In genomic region chr7:123039302-123039701, GRCm38 (mm10) we compare ENCODE assay signal across 10 mouse cellular contexts.
DNase-seq lines count a peak whose midpoint lies in the region; ATAC-seq and TF ChIP-seq lines count a peak whose summit lies in the region.
"Had no signal": no experiment of that assay in that cellular context is flagged by ENCODE, and none has a peak within 500 bp of the region (broad histone marks: within the 10 kb centered on the region; RNA-seq: fewer than 3 reads in every experiment).

No protein-coding gene starts in this region.

- ATAC-seq in kidney, embryonic 16.5 days (ENCODE audit: low FRiP score, low TSS enrichment), result no peak
- no peak for ATAC-seq in liver, embryonic 14.5 days (ENCODE audit: insufficient read depth)
- no peak for ATAC-seq in hindbrain, embryonic 16.5 days

- H3K4me1 ChIP-seq in kidney, adult 2 months (ENCODE audit: control insufficient read depth, insufficient read depth, low read length), result no peaks in the 10 kb centered on the region
- no peaks in the 10 kb centered on the region for H3K4me1 ChIP-seq in kidney, embryonic 16.5 days (ENCODE audit: insufficient read depth, low read length)
- H3K4me1 ChIP-seq in liver, embryonic 14.5 days (replicated peaks; ENCODE audit: control insufficient read depth in 2 of 2, insufficient read depth in 2 of 2, low read length in 1 of 2), result no peaks in the 10 kb centered on the region
- H3K4me1 ChIP-seq in hindbrain, embryonic 16.5 days (ENCODE audit: control insufficient read depth, insufficient read depth, low read depth, low read length), result no peaks in the 10 kb centered on the region

- peak; percentile 29; the same call in 1 of the 2 replicates for TF ChIP-seq CTCF in kidney, adult 2 months (conservative IDR thresholded peaks at IDR 0.05; ENCODE audit: insufficient read depth, insufficient read length, low read depth, low read length)
- peak; percentile 59 for TF ChIP-seq CTCF in liver, embryonic 14.5 days (IDR thresholded peaks at IDR 0.05; ENCODE audit: low read depth)

- H3K9ac ChIP-seq in kidney, embryonic 16.5 days (replicated peaks; ENCODE audit: low read length), result no peak overlapping the region
- H3K9ac ChIP-seq in liver, embryonic 14.5 days (replicated peaks), result no peak overlapping the region
- no peak overlapping the region for H3K9ac ChIP-seq in hindbrain, embryonic 16.5 days (ENCODE audit: low read depth, low read length)

- no peak for TF ChIP-seq EP300 in liver, embryonic 14.5 days (IDR thresholded peaks at IDR 0.05; ENCODE audit: low read depth)

- no peak overlapping the region for H3K4me3 ChIP-seq in kidney, adult 2 months (ENCODE audit: insufficient read depth, low read depth, low read length)
- H3K4me3 ChIP-seq in kidney, embryonic 16.5 days (ENCODE audit: low read length), result no peak overlapping the region
- H3K4me3 ChIP-seq in liver, embryonic 14.5 days (ENCODE audit: insufficient read depth in 1 of 2, low read depth in 2 of 2, low read length in 2 of 2), result no peak overlapping the region
- no peak overlapping the region for H3K4me3 ChIP-seq in hindbrain, embryonic 16.5 days (ENCODE audit: low read length)

- peak; percentile 22 for DNase-seq in kidney, adult 2 months
- DNase-seq in B cell, adult 2 months, result peak; percentile 31
- DNase-seq in MN1 (ENCODE audit: low spot score), result peak; percentile 20
- peak in 2 of 3 experiments; percentile 7 to 13 for DNase-seq in liver, embryonic 14.5 days (ENCODE audit: low read depth in 3 of 3, low spot score in 3 of 3)
- no peak for DNase-seq in adrenal gland, adult 18-20 months (ENCODE audit: low spot score in 2 of 2)
- DNase-seq in cerebellum, adult 11-12 months, result no peak
- DNase-seq: adrenal gland, postnatal 10 days; kidney, postnatal 14 days had no signal

- no peak overlapping the region for H3K4me2 ChIP-seq in kidney, embryonic 16.5 days (replicated peaks; ENCODE audit: low read depth, low read length)
- no peak overlapping the region for H3K4me2 ChIP-seq in liver, embryonic 14.5 days (ENCODE audit: low read depth)
- H3K4me2 ChIP-seq in hindbrain, embryonic 16.5 days (ENCODE audit: low read length), result no peak overlapping the region

- H3K36me3 ChIP-seq in kidney, adult 2 months (ENCODE audit: control insufficient read depth, insufficient read depth, low read length), result no peaks in the 10 kb centered on the region
- no peaks in the 10 kb centered on the region for H3K36me3 ChIP-seq in kidney, embryonic 16.5 days (ENCODE audit: insufficient read depth, low read length)
- no peaks in the 10 kb centered on the region for H3K36me3 ChIP-seq in liver, embryonic 14.5 days (replicated peaks; ENCODE audit: control insufficient read depth, insufficient read depth, low read depth)
- H3K36me3 ChIP-seq in hindbrain, embryonic 16.5 days (ENCODE audit: control insufficient read depth, insufficient read depth, low read length), result no peaks in the 10 kb centered on the region

- TF ChIP-seq POLR2A in kidney, adult 2 months (IDR thresholded peaks at IDR 0.05; ENCODE audit: low read depth, low read length), result no peak

- no peak overlapping the region for H3K27ac ChIP-seq in kidney, adult 2 months (ENCODE audit: insufficient read depth, low read depth, low read length)
- no peak overlapping the region for H3K27ac ChIP-seq in kidney, embryonic 16.5 days (ENCODE audit: low read length)
- H3K27ac ChIP-seq in liver, embryonic 14.5 days, result no peak overlapping the region
- no peak overlapping the region for H3K27ac ChIP-seq in hindbrain, embryonic 16.5 days (ENCODE audit: low read depth, low read length)

- H3K27me3 ChIP-seq in kidney, adult 2 months (replicated peaks; ENCODE audit: control insufficient read depth, insufficient read depth, low read length), result no peaks in the 10 kb centered on the region
- no peaks in the 10 kb centered on the region for H3K27me3 ChIP-seq in kidney, embryonic 16.5 days (ENCODE audit: insufficient read depth, low read length)
- no peaks in the 10 kb centered on the region for H3K27me3 ChIP-seq in liver, embryonic 14.5 days (ENCODE audit: control insufficient read depth, insufficient read depth, low read length)
- H3K27me3 ChIP-seq in hindbrain, embryonic 16.5 days (replicated peaks; ENCODE audit: control insufficient read depth, insufficient read depth, low read length), result no peaks in the 10 kb centered on the region

- H3K9me3 ChIP-seq in kidney, embryonic 16.5 days (ENCODE audit: low read length), result peaks cover 3% of the 10 kb centered on the region; the same call in 1 of the 2 replicates
- no peaks in the 10 kb centered on the region for H3K9me3 ChIP-seq in liver, embryonic 14.5 days (ENCODE audit: control insufficient read depth, low read length)
- H3K9me3 ChIP-seq in hindbrain, embryonic 16.5 days (ENCODE audit: control insufficient read depth, low read length), result no peaks in the 10 kb centered on the region

Comparison
In these comparisons a context has a peak if more than half of its experiments do, and no peak if none do; other contexts are left out.
1. DNase-seq: peak in kidney, adult 2 months (single experiment), B cell, adult 2 months (2 of 2), MN1 (single experiment) and liver, embryonic 14.5 days (2 of 3); none in adrenal gland, adult 18-20 months (0 of 2) and cerebellum, adult 11-12 months (single experiment).